Mouse (Mus musculus): Measurements from ENCODE around the gene Zc3h12d. TPM values are rescaled to one million over a fixed set of nuclear protein-coding genes. Genes with fewer than 3 reads are reported as not detected.
A peak's percentile ranks its signal among the peaks of the same experiment; 100 is the strongest.

The Zc3h12d gene
- polyA plus RNA-seq, 1 experiment = 1.2 TPM

GRCm38 (mm10) chr10:7839551-7840352 is 7.5 kb downstream of the Zc3h12d start:
- no peak for DNase-seq (ENCODE audit: low read depth)

- no peak for DNase-seq (ENCODE audit: low read depth)
Measured at GRCm38 (mm10) chr10:7840353-7840733, 8.1 kb downstream of the Zc3h12d start.

DNA sequence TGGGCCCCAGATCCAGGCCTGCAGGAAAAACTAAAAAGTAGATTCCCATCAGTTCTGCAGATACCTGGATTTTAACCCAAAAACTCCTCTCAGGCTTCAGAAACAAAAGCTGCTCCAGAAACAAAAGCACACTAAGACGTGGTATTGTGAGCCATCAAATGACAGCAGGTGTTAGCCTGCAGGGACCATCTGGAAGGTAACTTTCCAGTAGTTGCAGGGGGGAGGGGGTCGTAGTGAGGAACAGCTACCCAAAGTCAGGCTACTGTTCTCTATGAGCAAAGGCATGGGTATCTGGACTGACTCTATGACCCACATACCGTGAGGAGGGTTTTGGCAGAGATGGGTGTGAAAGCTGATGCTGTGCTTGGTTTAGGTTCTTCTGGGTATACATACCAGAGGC is 8.5 kb downstream of the Zc3h12d start:
- DNase-seq (ENCODE audit: low read depth) = no peak

GRCm38 (mm10) chr10:7841571-7842080 is 9.4 kb downstream of the Zc3h12d start:
- peak; percentile 81 for DNase-seq (ENCODE audit: low read depth)

DNA sequence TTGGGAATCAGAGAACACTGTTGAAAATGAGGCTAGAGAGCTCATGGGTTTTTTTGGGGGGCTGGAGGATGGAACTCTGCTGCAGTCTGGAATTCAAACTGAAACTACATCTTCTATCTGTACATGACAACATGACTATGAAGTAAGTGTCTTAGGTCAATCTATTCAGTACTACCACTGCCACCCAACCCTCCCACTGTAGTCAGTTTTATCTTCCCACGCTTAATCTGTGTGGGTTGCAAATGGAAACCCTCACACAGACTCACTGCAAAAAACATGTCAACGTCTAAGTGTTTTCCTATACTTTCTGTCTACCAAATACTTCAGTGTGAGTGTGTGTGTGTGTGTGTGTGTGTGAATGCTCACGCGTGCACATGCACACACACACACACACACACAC is 10.9 kb downstream of the Zc3h12d start:
- DNase-seq (ENCODE audit: low read depth) = no peak

GRCm38 (mm10) chr10:7844161-7844560 is 11.9 kb downstream of the Zc3h12d start:
- DNase-seq (ENCODE audit: low read depth) = no peak

GRCm38 (mm10) chr10:7845136-7845535 is 12.9 kb downstream of the Zc3h12d start:
- DNase-seq (ENCODE audit: low read depth) = no peak

- DNase-seq (ENCODE audit: low read depth) = no peak
Measured at GRCm38 (mm10) chr10:7845991-7846390, 13.7 kb downstream of the Zc3h12d start.

- DNase-seq (ENCODE audit: low read depth) = no peak
Measured at GRCm38 (mm10) chr10:7847166-7847605, 14.9 kb downstream of the Zc3h12d start.

DNA sequence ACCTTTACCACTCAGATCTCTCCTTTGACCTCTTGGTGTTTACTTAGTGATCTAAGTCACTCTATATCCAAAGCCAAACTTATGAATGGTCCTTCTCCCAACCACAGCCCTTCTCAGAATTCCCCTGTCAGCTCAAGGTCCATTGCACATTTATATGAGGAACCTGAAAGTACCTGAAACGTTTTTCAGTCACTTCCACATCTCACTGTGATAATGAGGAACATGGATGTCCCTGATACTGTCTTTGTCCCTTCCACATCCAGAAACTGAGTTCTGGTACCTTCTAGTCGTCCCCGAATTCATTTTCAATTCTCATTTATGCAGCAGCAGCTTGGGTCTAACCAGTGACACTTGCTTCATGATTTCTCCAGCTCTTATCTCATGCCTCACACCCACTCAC is 19.6 kb downstream of the Zc3h12d start:
- DNase-seq (ENCODE audit: low read depth) = no peak

GRCm38 (mm10) chr10:7860494-7860893 is 28.2 kb downstream of the Zc3h12d start:
- no peak for DNase-seq (ENCODE audit: low read depth)

- DNase-seq (ENCODE audit: low read depth) = no peak
Measured at GRCm38 (mm10) chr10:7861259-7861936, 29.1 kb downstream of the Zc3h12d start.

DNA sequence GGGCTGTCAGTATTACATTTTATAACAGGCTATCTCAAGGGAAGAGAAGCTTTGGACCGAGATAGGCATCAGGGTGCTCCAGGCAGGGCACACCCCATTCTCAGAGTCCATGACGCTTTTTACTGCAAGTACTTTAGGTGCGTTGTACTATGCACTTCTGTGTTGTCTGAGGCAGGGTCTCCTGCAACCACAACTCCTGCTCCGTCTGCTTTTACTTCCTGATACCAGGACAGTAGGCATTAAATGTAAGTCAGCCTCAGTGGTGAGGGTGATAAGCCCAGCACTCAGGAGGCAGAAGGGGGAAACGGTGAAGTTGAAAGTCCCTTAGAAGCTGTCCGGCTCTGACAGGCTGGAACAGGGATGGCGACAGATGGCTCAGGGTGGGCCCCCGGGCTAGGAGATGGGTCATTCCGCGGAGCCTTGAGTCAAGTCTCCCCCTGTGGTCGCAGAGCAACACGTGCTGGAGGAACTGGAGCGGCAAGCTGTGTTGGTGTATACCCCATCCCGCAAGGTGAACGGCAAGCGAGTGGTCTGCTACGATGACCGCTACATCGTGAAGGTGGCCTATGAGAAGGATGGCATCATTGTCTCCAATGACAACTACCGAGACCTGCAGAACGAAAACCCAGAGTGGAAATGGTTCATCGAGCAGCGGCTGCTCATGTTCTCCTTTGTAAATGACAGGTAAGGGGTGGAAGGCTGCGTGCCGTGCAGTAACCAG is 29.8 kb downstream of the Zc3h12d start:
- no peak for DNase-seq (ENCODE audit: low read depth)

DNA sequence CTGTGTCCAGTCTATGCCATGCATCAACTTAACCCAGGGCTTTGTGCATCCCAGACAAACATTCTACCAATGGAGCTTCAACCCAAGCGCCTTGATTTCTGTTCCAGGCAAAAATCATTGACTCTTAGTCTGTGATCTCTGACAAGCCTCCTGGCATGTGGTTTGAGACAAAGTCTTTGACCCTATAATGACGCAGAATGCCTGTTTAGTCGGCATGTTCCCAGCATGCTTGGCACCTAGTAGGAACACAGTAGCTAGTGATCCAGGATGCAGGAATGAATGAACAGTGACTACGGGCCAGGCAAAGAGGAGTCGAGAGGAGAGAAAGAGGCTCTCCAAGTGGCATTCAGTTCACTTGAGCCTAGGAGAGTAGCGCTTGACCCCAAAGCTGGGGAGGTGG is 31.1 kb downstream of the Zc3h12d start:
- no peak for DNase-seq (ENCODE audit: low read depth)

- DNase-seq (ENCODE audit: low read depth) = peak; percentile 75
Measured at GRCm38 (mm10) chr10:7864184-7864583, 31.9 kb downstream of the Zc3h12d start.

- DNase-seq (ENCODE audit: low read depth) = peak; percentile 69
Measured at GRCm38 (mm10) chr10:7864806-7865205, 32.5 kb downstream of the Zc3h12d start.

GRCm38 (mm10) chr10:7866762-7867665 is 34.7 kb downstream of the Zc3h12d start:
- no peak for DNase-seq (ENCODE audit: low read depth)

DNA sequence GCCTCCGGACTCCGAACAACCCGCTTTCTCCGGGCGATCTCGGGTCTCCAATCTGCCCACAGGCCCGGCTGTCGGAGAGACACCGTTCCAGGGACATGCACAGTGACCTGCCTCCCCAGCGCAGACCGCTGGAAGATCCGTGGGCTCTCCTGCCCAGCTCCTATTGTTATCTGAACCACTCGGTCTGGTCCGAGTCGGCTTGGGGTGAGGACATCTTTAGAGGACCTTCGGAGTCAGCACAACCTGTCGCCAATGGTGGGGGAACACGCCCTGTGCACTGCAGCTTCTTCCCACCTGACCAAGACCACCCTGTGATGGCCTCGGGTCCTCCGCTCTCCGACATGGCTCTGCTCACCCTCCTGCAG is 35.4 kb downstream of the Zc3h12d start:
- DNase-seq (ENCODE audit: low read depth) = no peak

DNA sequence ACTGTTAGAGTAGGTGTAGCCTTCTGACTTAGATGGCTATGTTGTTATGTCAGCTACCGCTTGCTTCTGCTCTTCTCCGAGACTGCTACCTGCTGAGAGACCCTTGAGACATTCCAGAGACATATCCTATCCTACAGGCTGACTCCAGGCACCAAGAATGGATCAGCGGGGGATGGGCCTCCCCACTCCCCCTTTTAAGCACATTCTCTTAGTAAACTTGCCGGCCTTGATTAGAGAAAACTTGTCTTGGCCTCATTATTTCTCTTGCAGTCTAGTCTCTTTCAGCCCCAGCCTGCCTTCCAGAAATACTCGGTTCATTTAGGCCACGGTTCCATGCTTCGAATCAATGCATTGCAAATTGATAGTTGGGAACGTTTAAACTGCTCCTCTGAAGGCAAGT is 37.5 kb downstream of the Zc3h12d start:
- DNase-seq (ENCODE audit: low read depth) = no peak

DNA sequence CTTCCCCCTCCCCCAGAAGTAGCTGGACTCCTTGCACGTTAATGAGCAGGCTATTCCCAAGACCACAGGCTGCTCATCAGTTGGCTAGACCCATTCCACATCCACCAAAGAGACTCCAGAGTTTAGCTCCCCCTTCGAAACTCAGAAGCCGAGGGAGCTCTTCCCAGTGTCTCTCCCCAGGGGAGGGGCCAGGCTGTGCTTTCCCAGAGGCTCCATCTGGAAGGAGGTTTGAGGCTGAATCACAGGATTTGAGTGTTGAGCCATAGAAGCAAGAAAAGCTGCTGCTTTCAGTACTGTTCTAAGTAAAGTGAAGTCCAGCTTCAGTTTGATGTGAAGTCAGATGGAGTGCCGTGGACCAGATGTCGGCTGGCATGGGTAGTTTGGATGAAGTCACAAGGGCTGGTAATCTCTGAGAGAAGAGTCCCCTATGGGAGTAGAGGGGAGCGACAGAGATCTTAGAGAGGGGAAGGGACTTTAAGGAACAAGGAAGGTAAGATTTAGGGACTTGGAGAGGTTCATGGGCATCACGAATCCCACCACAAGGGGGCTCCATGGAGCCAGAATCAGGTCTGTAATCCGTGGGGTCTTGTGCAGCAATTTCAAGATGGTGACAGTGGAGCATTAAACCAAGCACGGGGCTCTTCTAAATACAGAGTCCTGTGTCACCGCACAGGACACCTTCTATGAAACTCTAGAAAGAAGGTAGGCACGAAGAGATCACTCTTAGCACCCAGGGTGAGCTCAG is 38.5 kb downstream of the Zc3h12d start:
- no peak for DNase-seq (ENCODE audit: low read depth)

All from gonadal fat pad, adult 2 months (tissue).